Mouse (Mus musculus): ENCODE measurements around the gene Gtf2a1l.

GRCm38 (mm10) chr17:88652010-88652409 lies 16.4 kb upstream of the Gtf2a1l start:
- TF ChIP-seq CTCF (IDR thresholded peaks at IDR 0.05; ENCODE audit: insufficient read depth, low read length): peak; percentile 85
- no peak for TF ChIP-seq POLR2A (IDR thresholded peaks at IDR 0.05; ENCODE audit: borderline replicate concordance, extremely low read depth, low read depth, low read length)
